Mouse (Mus musculus) bone marrow macrophage, adult 2 months (primary cell): Measurements from ENCODE around the gene Hivep2.

Source experiments
- CTCF ChIP-seq: IDR thresholded peaks from 2 replicates; pipeline ENCODE4 v1.5.1; 2012; ENCODE audit warnings: low read depth, mild to moderate bottlenecking, low read length, moderate library complexity
- POLR2A ChIP-seq: IDR thresholded peaks from 2 replicates; pipeline ENCODE4 v1.6.1; 2012; ENCODE audit warnings: mild to moderate bottlenecking, low read depth, low read length, borderline replicate concordance

- TF ChIP-seq CTCF (no peak), POLR2A (no peak)
Measured at GRCm38 (mm10) chr10:14196785-14197184, 230.9 kb downstream of the Hivep2 start.
